Mouse (Mus musculus) midbrain, embryonic 14.5 days (tissue): ENCODE results near the gene Sypl. TPM values are rescaled to one million over a fixed set of nuclear protein-coding genes. Genes with fewer than 3 reads are reported as not detected.

Experiments used
- ATAC-seq: fragments of 200-750 bp; cut with Nextera tagmentation; 2 replicates; pipeline ENCODE4 v1.8.0; 2017; ENCODE audit warnings: moderate number of reproducible peaks, moderate library complexity; ENCODE audit not compliant: low FRiP score, low TSS enrichment
- DNase-seq: peaks from one replicate; pipeline ENCODE4 v3.0.0-alpha.2; 2015
- H3K27ac ChIP-seq: fragments of 300-500 bp; sonication (generic); replicated peaks from 2 replicates; pipeline ENCODE4 v1.5.1; 2014; ENCODE audit warnings: mild to moderate bottlenecking, low read depth, low read length, moderate library complexity
- H3K27me3 ChIP-seq: fragments of 300-500 bp; sonication (generic); 2 replicates; pipeline ENCODE4 v1.6.1; 2014; ENCODE audit warnings: low read length, control low read depth, mixed read lengths; ENCODE audit not compliant: control insufficient read depth, insufficient read depth
- H3K36me3 ChIP-seq: fragments of 300-500 bp; sonication (generic); 2 replicates; pipeline ENCODE4 v1.6.1; 2014; ENCODE audit warnings: low read length, control low read depth; ENCODE audit not compliant: control insufficient read depth, insufficient read depth
- H3K4me1 ChIP-seq: fragments of 300-500 bp; sonication (generic); 2 replicates; pipeline ENCODE4 v1.6.1; 2014; ENCODE audit warnings: mild to moderate bottlenecking, antibody characterized with exemption, low read length, control low read depth; ENCODE audit not compliant: control insufficient read depth, insufficient read depth
- H3K4me2 ChIP-seq: fragments of 300-500 bp; sonication (generic); 2 replicates; pipeline ENCODE4 v1.6.1; 2014; ENCODE audit warnings: mild to moderate bottlenecking, low read length, moderate library complexity
- H3K4me3 ChIP-seq: fragments of 300-500 bp; sonication (generic); replicated peaks from 2 replicates; pipeline ENCODE4 v1.5.1; 2014; ENCODE audit warnings: low read depth, low read length
- H3K9ac ChIP-seq: fragments of 300-500 bp; sonication (generic); replicated peaks from 2 replicates; pipeline ENCODE4 v1.6.1; 2014; ENCODE audit warnings: mild to moderate bottlenecking, low read length, moderate library complexity
- H3K9me3 ChIP-seq: fragments of 300-500 bp; sonication (generic); 2 replicates; pipeline ENCODE4 v1.6.1; 2016; ENCODE audit warnings: low read length, control low read depth, mixed read lengths; ENCODE audit not compliant: control insufficient read depth
- WGBS: fragments of 180-500 bp; shearing (Covaris S2); extraction: QIAGEN DNeasy Blood & Tissue Kit; methylation state at CpG from one replicate; pipeline ENCODE4 v1.1.7; 2014; 5-methylcytosine and 5-hydroxymethylcytosine counted together
- polyA plus RNA-seq: library from polyadenylated mRNA; unstranded; fragments of >200 nt; fragmentation: Nextera tagmentation; extraction: Ambion mirVana; gene quantifications from 2 replicates; pipeline ENCODE4 v1.2.1, GENCODE M21; 2014

The Sypl gene
- polyA plus RNA-seq, 1 experiment from 2014 or later = 39.4 TPM

- Histone ChIP-seq H3K4me3 (no peak overlapping the region), H3K27ac (no peak overlapping the region), H3K9me3 (no peaks in the 10 kb centered on the region), H3K36me3 (no peaks in the 10 kb centered on the region), H3K9ac (no peak overlapping the region), H3K4me1 (peaks cover 15% of the 10 kb centered on the region), H3K4me2 (no peak overlapping the region), H3K27me3 (no peaks in the 10 kb centered on the region)
- WGBS = 78% methylated on average over 4 of the region's 4 CpGs
- ATAC-seq = no peak
- no peak for DNase-seq
These were observed 64.9 kb downstream of the Sypl start for GRCm38 (mm10) chr12:33018601-33019000.

GRCm38 (mm10) chr12:33020011-33020410 lies 66.3 kb downstream of the Sypl start:
- H3K9me3 ChIP-seq = no peaks in the 10 kb centered on the region
- H3K36me3 ChIP-seq = no peaks in the 10 kb centered on the region
- no peak overlapping the region for H3K27ac ChIP-seq
- H3K27me3 ChIP-seq = no peaks in the 10 kb centered on the region
- DNase-seq = no peak
- peaks cover 3% of the 10 kb centered on the region for H3K4me1 ChIP-seq
- 91% methylated on average over 6 of the region's 6 CpGs for WGBS
- H3K9ac ChIP-seq = no peak overlapping the region
- no peak for ATAC-seq
- H3K4me2 ChIP-seq = no peak overlapping the region
- no peak overlapping the region for H3K4me3 ChIP-seq

- DNase-seq (no peak), ATAC-seq (no peak)
- 88% methylated on average over 9 of the region's 9 CpGs for WGBS
- no peak overlapping the region for H3K27ac ChIP-seq
- H3K9me3 ChIP-seq = no peaks in the 10 kb centered on the region
- H3K4me2 ChIP-seq = no peak overlapping the region
- H3K36me3 ChIP-seq = no peaks in the 10 kb centered on the region
- H3K4me1 ChIP-seq = no peaks in the 10 kb centered on the region
- no peak overlapping the region for H3K9ac ChIP-seq
- no peak overlapping the region for H3K4me3 ChIP-seq
- no peaks in the 10 kb centered on the region for H3K27me3 ChIP-seq
These were observed 67.4 kb downstream of the Sypl start for GRCm38 (mm10) chr12:33021140-33021539.

GRCm38 (mm10) chr12:33021751-33022150 lies 68.1 kb downstream of the Sypl start:
- H3K9me3 ChIP-seq = no peaks in the 10 kb centered on the region
- H3K4me1 ChIP-seq = no peaks in the 10 kb centered on the region
- WGBS = 87% methylated on average over 4 of the region's 4 CpGs
- H3K9ac ChIP-seq = no peak overlapping the region
- H3K27me3 ChIP-seq = no peaks in the 10 kb centered on the region
- no peak for DNase-seq
- no peaks in the 10 kb centered on the region for H3K36me3 ChIP-seq
- H3K27ac ChIP-seq = no peak overlapping the region
- no peak overlapping the region for H3K4me2 ChIP-seq
- H3K4me3 ChIP-seq = no peak overlapping the region
- no peak for ATAC-seq

GRCm38 (mm10) chr12:33024524-33024923 lies 70.8 kb downstream of the Sypl start:
- WGBS = 87% methylated on average over 6 of the region's 6 CpGs
- Histone ChIP-seq H3K27ac (no peak overlapping the region), H3K4me3 (no peak overlapping the region), H3K4me2 (no peak overlapping the region), H3K27me3 (no peaks in the 10 kb centered on the region), H3K4me1 (peaks cover 3% of the 10 kb centered on the region; the same call in 1 of the 2 replicates), H3K9me3 (no peaks in the 10 kb centered on the region), H3K9ac (no peak overlapping the region), H3K36me3 (no peaks in the 10 kb centered on the region)
- no peak for ATAC-seq
- DNase-seq = no peak

- peak; percentile 94 for DNase-seq
- Histone ChIP-seq H3K4me2 (0 out of 2 replicates have a peak overlapping the region, but pooled peaks have one; percentile 15), H3K27me3 (no peaks in the 10 kb centered on the region), H3K36me3 (no peaks in the 10 kb centered on the region), H3K27ac (no peak overlapping the region), H3K4me1 (peaks cover 3% of the 10 kb centered on the region; the same call in 1 of the 2 replicates), H3K9me3 (no peaks in the 10 kb centered on the region), H3K4me3 (no peak overlapping the region), H3K9ac (no peak overlapping the region)
- under 1% methylated on average over 10 of the region's 10 CpGs for WGBS
- peak; percentile 81 for ATAC-seq
These were observed 73.4 kb downstream of the Sypl start for GRCm38 (mm10) chr12:33027093-33027492.

- DNase-seq = no peak
- no peaks in the 10 kb centered on the region for H3K9me3 ChIP-seq
- H3K4me2 ChIP-seq = no peak overlapping the region
- H3K9ac ChIP-seq = no peak overlapping the region
- H3K36me3 ChIP-seq = no peaks in the 10 kb centered on the region
- H3K27me3 ChIP-seq = no peaks in the 10 kb centered on the region
- ATAC-seq = no peak
- H3K4me1 ChIP-seq = peaks cover 4% of the 10 kb centered on the region; the same call in 1 of the 2 replicates
- no peak overlapping the region for H3K27ac ChIP-seq
- H3K4me3 ChIP-seq = no peak overlapping the region
- WGBS = 54% methylated on average over 10 of the region's 10 CpGs
These were observed 74.5 kb downstream of the Sypl start for GRCm38 (mm10) chr12:33028109-33028691.

GRCm38 (mm10) chr12:33028708-33029107 lies 75.0 kb downstream of the Sypl start:
- H3K9ac ChIP-seq = no peak overlapping the region
- no peak overlapping the region for H3K27ac ChIP-seq
- peaks cover 7% of the 10 kb centered on the region; the same call in 1 of the 2 replicates for H3K4me1 ChIP-seq
- H3K9me3 ChIP-seq = no peaks in the 10 kb centered on the region
- ATAC-seq (no peak), DNase-seq (no peak)
- no peaks in the 10 kb centered on the region for H3K36me3 ChIP-seq
- no peak overlapping the region for H3K4me2 ChIP-seq
- no peaks in the 10 kb centered on the region for H3K27me3 ChIP-seq
- H3K4me3 ChIP-seq = no peak overlapping the region
- WGBS = 50% methylated on average over 13 of the region's 13 CpGs
